Mouse (Mus musculus) frontal cortex, postnatal 14 days (tissue): ENCODE results near the gene Kdm5b.
"Not testable (repeated sequence)": the region's sequence is repeated elsewhere in the genome, so short reads cannot be mapped to it uniquely, and the experiment has no call there.

Source experiments
- DNase-seq, 2 experiments: peaks; one replicate each; pipeline ENCODE4 v3.0.0; 2022; ENCODE audit warnings: low spot score in 2 of 2

The Kdm5b gene

GRCm38 (mm10) chr1:134559976-134560375 lies at the start of gene Kdm5b:
TSS of gene Kdm5b (plus strand) at chr1:134560171.
- DNase-seq: peak; percentile 77 to 78

GRCm38 (mm10) chr1:134512183-134512582 lies 47.8 kb upstream of the Kdm5b start:
- DNase-seq: no peak

GRCm38 (mm10) chr1:134512584-134512983 lies 47.4 kb upstream of the Kdm5b start:
- DNase-seq: no peak

GRCm38 (mm10) chr1:134513312-134513860 lies 46.6 kb upstream of the Kdm5b start:
- DNase-seq: no peak

GRCm38 (mm10) chr1:134513876-134514590 lies 45.9 kb upstream of the Kdm5b start:
- no peak for DNase-seq

GRCm38 (mm10) chr1:134515891-134516290 lies 44.1 kb upstream of the Kdm5b start:
- DNase-seq: no peak

GRCm38 (mm10) chr1:134516491-134517198 lies 43.3 kb upstream of the Kdm5b start:
- no peak for DNase-seq

GRCm38 (mm10) chr1:134517841-134518240 lies 42.1 kb upstream of the Kdm5b start:
- not testable (repeated sequence) for DNase-seq

GRCm38 (mm10) chr1:134518677-134519076 lies 41.3 kb upstream of the Kdm5b start:
- peak; percentile 58 to 70 for DNase-seq

GRCm38 (mm10) chr1:134519201-134519600 lies 40.8 kb upstream of the Kdm5b start:
- not testable (repeated sequence) for DNase-seq

GRCm38 (mm10) chr1:134520001-134520721 lies 39.8 kb upstream of the Kdm5b start:
- DNase-seq: no peak

- no peak for DNase-seq
Measured at GRCm38 (mm10) chr1:134521163-134521562, 38.8 kb upstream of the Kdm5b start.

GRCm38 (mm10) chr1:134522325-134522724 lies 37.6 kb upstream of the Kdm5b start:
- no peak for DNase-seq

GRCm38 (mm10) chr1:134524424-134524823 lies 35.5 kb upstream of the Kdm5b start:
- DNase-seq: no peak

- no peak for DNase-seq
Measured at GRCm38 (mm10) chr1:134525015-134525414, 35.0 kb upstream of the Kdm5b start.

GRCm38 (mm10) chr1:134526752-134527151 lies 33.2 kb upstream of the Kdm5b start:
- DNase-seq: no peak

- DNase-seq: peak; percentile 26 to 51
Measured at GRCm38 (mm10) chr1:134530618-134531017, 29.4 kb upstream of the Kdm5b start.

GRCm38 (mm10) chr1:134533710-134534109 lies 26.3 kb upstream of the Kdm5b start:
- DNase-seq: not testable (repeated sequence)

- DNase-seq: no peak
Measured at GRCm38 (mm10) chr1:134535054-134535453, 24.9 kb upstream of the Kdm5b start.

- DNase-seq: no peak
Measured at GRCm38 (mm10) chr1:134535513-134535912, 24.5 kb upstream of the Kdm5b start.

- no peak for DNase-seq
Measured at GRCm38 (mm10) chr1:134540610-134541009, 19.4 kb upstream of the Kdm5b start.

- DNase-seq: no peak
Measured at GRCm38 (mm10) chr1:134548231-134548630, 11.7 kb upstream of the Kdm5b start.
